Mouse (Mus musculus): ENCODE data around the gene Bhlhe40.

Bhlhe40 gene

GRCm38 (mm10) chr6:108694965-108695724 lies 34.7 kb downstream of the Bhlhe40 start:
- no peak for DNase-seq (ENCODE audit: low spot score)

- DNase-seq (ENCODE audit: low spot score): no peak
Measured at GRCm38 (mm10) chr6:108695844-108696821, 35.7 kb downstream of the Bhlhe40 start.

- no peak for DNase-seq (ENCODE audit: low spot score)
Measured at GRCm38 (mm10) chr6:108696822-108697202, 36.4 kb downstream of the Bhlhe40 start.

GRCm38 (mm10) chr6:108697345-108697744 lies 36.9 kb downstream of the Bhlhe40 start:
- DNase-seq (ENCODE audit: low spot score): no peak

DNA sequence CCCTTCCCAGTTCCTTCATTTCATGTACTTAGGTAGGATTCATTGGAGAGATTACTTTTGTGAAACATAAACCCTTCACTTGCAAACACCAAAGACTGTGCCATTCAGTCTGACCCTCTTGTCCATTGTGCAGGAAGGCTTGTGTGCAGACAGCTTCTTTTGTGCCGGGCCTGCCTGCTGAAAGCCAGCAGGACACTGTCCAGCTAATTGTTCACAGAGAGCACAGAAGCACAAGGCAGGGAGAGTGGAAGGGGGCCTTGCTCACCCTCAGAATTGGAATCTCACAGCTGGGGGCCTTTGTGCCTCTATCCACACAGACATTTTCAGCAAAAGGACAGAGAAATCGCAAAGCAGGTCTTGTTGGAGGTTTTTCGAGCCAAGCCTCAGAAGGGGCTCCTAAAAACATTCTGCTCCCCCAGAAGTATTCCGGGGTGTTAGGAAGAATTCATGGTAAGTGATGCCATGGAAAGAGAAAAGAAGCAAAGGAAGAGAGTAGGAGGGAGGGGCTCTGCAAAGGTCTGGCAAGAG lies 38.0 kb downstream of the Bhlhe40 start:
- no peak for DNase-seq (ENCODE audit: low spot score)

DNA sequence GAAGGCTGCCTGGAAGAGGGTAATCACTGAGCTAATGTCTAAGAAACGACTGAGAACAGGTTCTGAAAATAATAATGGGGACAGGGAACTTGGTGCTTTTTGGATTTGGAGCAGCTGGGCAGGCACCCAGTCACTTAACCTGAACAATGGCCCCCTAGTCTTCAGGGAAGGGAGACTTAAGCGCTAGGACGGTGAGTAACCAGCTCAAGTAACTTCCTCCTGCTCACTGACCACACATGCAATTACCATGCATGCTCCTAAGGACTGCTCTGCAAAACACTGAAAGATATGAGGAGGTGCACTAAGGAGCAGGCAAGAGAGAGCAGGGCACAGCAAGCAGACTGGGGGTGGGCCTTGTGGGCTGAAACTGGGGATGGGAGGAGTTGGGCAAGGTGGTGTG lies 39.2 kb downstream of the Bhlhe40 start:
- DNase-seq (ENCODE audit: low spot score): no peak

- DNase-seq (ENCODE audit: low spot score): no peak
Measured at GRCm38 (mm10) chr6:108700638-108701343, 40.4 kb downstream of the Bhlhe40 start.

- no peak for DNase-seq (ENCODE audit: low spot score)
Measured at GRCm38 (mm10) chr6:108702648-108703047, 42.2 kb downstream of the Bhlhe40 start.

DNA sequence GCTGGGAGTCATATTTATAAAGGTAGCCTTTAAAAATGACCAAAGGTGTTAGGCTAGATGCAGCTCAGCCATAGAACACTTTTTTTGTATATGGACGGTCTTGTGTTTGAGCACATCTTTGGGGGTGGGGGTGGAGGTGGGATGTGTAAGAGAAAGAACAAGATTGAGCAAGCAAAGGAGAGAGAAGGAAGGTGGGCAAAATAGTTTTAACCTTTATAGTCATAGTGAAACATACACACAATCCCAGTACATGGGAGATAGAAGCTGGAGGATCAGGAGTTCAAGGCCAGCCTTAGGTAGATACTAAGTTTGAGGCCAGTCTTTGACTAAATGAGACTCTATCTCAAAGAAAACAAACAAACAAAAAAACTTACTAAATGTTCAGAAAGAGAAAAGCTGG lies 42.7 kb downstream of the Bhlhe40 start:
- no peak for DNase-seq (ENCODE audit: low spot score)

DNA sequence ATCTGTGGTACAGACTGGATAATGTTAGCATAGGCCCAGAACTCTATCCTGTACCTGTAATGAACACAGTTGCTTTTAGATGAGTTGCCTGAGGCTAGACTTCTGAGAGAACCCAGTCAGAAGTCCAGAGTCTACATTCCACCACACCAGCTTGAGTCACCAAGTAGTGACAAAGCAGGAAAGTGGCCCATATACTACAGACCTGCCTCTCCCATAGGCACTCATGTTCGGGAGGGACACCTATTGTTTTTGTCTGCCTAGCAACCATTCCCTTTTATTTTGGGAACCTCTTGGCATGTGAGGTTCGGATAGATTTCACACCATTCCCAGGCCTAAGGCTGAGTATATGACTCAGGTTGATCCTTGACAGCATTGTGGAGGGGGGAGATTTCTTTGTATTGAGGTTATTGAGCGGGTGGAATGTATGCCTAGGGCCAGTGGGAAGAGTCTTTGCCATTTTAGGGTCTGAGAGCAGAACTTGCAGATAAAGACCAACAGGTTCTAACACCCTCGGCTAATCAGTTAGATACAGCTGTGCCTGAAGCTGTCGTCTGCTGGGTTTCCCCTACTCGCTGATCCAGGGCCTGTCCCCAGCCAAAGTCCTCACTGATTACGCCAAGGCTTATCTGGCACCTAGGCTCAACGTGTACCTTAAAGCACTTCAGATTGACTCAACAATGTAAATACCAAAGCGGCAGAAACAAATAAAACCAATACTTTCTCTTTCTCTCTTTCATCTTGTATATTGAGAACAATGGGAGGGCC lies 44.1 kb downstream of the Bhlhe40 start:
- DNase-seq (ENCODE audit: low spot score): no peak

DNA sequence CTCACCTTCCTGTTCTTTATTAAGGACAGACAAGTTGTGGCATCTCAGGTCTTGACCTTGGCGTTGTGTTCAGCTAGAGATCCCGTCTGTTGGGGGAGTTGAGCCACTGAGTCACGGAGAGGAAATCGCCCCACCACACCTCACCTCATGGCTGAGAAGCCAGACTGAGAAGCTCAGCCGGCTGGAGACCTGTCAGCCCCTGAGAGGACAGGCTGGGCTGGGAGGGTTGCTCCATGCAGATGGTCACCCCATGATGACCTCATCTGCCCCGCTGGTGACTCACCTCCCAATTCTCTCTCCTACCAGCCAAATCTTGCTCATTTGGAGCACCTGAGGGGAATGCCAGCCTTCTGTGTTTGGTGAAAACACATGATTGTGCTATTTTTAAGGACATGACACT lies 45.5 kb downstream of the Bhlhe40 start:
- DNase-seq (ENCODE audit: low spot score): no peak

DNA sequence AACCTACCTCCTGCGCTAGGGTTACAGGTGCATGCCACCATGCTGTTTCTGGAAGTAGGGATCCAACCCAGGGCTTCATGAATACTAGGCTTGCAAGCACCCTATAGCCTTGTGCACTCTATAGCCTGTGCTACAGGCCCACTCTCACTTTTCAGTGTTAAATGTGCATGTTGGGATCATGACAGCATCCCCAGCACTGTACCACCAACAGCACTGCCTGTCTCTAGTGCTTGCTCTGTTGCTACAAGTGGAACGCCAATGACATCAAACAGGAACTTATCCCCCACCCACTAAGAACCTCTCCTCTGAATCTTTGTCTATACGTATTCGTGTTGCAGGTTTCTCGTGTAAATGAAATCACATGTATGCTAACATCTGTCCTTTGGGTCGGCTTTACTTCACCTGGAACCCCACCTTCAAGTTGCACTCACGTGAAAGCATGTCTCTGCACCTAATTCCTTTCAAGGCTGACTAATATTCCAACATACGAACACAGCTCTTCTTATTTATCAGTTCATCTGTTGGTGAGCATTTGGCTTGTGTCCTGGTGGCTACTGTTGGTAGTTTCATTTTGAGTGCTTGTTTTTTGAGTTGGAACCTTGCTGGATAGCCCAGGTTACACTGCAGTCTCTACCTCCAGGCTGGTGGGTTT lies 46.7 kb downstream of the Bhlhe40 start:
- DNase-seq (ENCODE audit: low spot score): no peak

GRCm38 (mm10) chr6:108709131-108709470 lies 48.7 kb downstream of the Bhlhe40 start:
- no peak for DNase-seq (ENCODE audit: low spot score)

DNA sequence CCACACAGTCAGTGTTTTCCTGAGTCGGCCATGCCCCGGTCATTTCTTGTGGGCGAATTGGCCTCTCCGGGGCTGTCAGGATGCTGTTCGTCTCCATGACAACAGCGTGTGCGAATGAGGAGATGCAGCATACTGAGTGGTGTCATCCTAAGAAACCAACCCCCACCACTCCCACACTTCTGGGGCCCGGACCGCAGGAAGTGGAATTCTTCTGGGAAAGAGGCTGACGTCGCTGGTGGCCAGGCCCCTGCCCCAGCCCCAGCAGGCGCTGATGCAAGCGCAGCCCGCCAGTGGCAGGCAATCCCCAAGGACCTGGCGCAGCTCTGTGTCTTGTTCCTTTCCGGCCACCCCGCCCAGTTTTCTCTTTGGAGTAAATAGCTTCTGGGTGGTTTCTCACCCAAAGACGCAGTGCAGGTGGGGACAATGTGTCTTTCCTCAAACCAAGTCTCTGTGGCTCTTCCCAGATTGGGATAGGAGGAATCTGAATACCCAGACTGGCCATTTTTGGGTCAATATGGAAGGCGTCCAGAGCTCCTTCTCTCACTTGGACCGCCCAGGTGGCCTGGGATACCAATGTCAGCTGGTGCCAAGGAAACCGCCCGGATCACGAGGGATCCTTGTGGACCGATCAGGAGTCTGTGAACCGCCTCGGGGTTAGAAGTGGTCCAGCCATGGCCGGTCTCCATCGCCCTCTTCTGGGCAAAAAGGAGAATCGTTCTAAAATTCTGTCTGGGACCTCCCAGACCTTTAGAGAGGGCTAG lies 49.2 kb downstream of the Bhlhe40 start:
- DNase-seq (ENCODE audit: low spot score): peak; percentile 46

DNA sequence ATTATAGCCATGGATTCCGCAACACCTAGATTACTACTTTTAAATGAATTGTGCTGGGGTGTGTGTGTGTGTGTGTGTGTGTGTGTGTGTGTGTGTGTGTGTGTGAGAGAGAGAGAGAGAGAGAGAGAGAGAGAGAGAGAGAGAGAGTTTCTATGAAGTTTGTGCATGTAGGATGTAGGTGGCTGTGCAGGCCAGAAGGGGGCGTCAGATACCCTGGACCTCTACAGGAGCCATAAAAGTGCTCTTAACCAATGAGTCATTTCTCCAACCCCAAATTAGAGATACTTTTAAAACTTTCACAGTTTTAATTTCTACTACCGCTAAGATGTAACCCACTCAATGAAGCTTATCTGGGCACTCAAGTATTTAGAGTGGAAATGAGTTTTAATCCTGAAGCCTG lies 50.2 kb downstream of the Bhlhe40 start:
- DNase-seq (ENCODE audit: low spot score): no peak

DNA sequence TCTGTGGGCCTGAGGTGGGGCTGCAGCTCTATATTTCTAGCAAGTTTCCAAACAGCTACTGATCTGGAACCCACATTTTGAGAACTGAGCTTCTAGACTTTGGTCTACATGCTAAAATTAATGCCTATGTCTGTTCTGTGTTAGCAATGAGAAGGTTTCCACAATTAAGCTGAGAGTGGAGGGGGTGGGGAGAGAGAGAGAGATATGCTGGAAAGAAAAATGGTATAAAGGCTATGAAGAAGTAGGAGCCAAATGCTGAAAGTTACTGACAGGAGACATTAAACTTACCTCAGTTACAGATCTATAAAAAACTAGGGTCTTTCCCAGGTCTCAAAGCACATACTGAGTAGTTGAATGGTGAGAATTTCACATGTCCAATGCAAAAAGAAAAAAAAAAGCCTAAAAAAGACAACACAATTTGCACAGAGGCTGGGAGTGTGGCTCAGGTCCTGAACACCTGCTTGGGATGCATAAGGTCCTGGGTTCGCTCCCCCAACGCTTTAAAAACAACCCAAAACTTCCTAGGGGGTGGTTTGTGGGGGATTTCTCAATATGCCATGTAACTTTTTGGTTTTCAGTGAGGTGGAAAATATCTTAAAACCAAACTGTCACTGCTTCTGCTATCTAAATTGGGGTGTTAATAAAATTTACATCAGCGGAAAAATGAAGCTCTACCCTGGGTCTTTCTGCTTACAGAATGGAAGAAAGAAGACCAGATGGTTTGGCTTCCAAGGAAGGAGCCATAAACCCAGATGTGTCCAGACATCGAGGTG lies 50.9 kb downstream of the Bhlhe40 start:
- DNase-seq (ENCODE audit: low spot score): no peak

GRCm38 (mm10) chr6:108712148-108712547 lies 51.7 kb downstream of the Bhlhe40 start:
- DNase-seq (ENCODE audit: low spot score): no peak

DNA sequence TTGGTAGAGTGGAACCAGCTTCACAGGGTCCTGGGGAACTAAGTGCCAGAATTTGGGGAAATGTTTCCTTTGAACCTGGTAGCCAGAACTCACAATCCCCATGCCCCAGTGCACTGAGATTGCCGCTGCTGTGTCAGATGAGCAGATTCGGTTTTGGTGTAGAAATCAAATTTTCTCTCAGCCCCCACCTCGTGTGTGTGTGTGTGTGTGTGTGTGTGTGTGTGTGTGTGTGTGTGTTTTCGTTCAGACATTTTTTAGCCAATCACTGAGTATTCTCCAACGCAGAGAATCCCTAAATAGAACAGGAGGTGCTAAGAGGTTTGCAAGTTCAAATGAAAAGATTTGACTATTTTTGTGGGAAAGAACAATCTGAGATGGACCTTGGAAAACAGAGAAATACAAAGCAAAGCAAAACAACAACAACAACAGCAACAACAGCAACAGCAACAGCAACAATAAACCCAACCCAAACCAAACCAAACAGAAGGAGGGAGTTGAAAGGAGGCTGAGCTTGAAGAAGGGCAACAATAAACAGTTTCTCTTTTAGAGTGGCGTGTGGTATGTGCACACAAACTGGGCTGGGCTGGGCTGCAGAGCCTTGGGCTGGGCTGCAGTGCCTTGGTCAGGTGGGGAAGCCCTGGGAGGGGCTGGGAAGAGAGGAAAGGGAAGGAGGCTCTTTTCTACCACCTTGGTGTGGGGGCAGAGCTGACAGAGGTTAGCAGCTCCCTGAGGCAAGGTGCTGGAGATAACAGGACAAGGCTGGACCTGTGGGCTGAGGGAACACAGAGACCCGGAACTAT lies 52.9 kb downstream of the Bhlhe40 start:
- DNase-seq (ENCODE audit: low spot score): no peak
